In genomic region chr4:150014378-150015091, GRCm38 (mm10) we compare ENCODE assay signal across 17 mouse cellular contexts.
"Had no signal": no experiment of that assay in that cellular context is flagged by ENCODE, and none has a peak within 500 bp of the region (broad histone marks: within the 10 kb centered on the region; RNA-seq: fewer than 3 reads in every experiment).

No protein-coding gene starts in this region.

- H3K27me3 ChIP-seq: limb, embryonic 12.5 days; limb, embryonic 15.5 days; liver, embryonic 13.5 days; neural tube, embryonic 15.5 days had no signal

- H3K9ac ChIP-seq: limb, embryonic 12.5 days; limb, embryonic 15.5 days; liver, embryonic 13.5 days; midbrain, embryonic 12.5 days; midbrain, embryonic 15.5 days; neural tube, embryonic 12.5 days; neural tube, embryonic 15.5 days had no signal

- H3K27ac ChIP-seq: limb, embryonic 12.5 days; limb, embryonic 15.5 days; liver, embryonic 13.5 days; midbrain, embryonic 12.5 days; midbrain, embryonic 15.5 days; neural tube, embryonic 12.5 days; neural tube, embryonic 15.5 days had no signal

- H3K9me3 ChIP-seq: limb, embryonic 12.5 days; limb, embryonic 15.5 days; liver, embryonic 13.5 days; midbrain, embryonic 12.5 days; midbrain, embryonic 15.5 days; neural tube, embryonic 12.5 days; neural tube, embryonic 15.5 days had no signal

- H3K36me3 ChIP-seq: limb, embryonic 12.5 days; limb, embryonic 15.5 days; liver, embryonic 13.5 days; midbrain, embryonic 12.5 days; midbrain, embryonic 15.5 days; neural tube, embryonic 12.5 days; neural tube, embryonic 15.5 days had no signal

- DNase-seq: kidney, adult 9 months; kidney, postnatal 14 days; kidney, postnatal 4 days; left cerebral cortex, postnatal 4 days; liver, embryonic 13.5 days; lung, adult 2 months; lung, postnatal 14 days; lung, postnatal 4 days; retina, postnatal 1 day; right cerebral cortex, postnatal 25 days; thymus, adult 18-20 months had no signal

- ATAC-seq: midbrain, embryonic 15.5 days had no signal

- H3K4me2 ChIP-seq: limb, embryonic 12.5 days; limb, embryonic 15.5 days; liver, embryonic 13.5 days; midbrain, embryonic 12.5 days; midbrain, embryonic 15.5 days; neural tube, embryonic 12.5 days; neural tube, embryonic 15.5 days had no signal

- H3K4me1 ChIP-seq: limb, embryonic 12.5 days; midbrain, embryonic 12.5 days; midbrain, embryonic 15.5 days; neural tube, embryonic 15.5 days had no signal

- H3K4me3 ChIP-seq: limb, embryonic 12.5 days; limb, embryonic 15.5 days; liver, embryonic 13.5 days; midbrain, embryonic 12.5 days; midbrain, embryonic 15.5 days; neural tube, embryonic 12.5 days; neural tube, embryonic 15.5 days had no signal
